Mouse (Mus musculus): ENCODE measurements around the gene Ebf4. TPM values are rescaled to one million over a fixed set of nuclear protein-coding genes. Genes with fewer than 3 reads are reported as not detected.

Gene Ebf4
- polyA plus RNA-seq, 1 experiment from 2014 or later = 1.8 TPM

- peak within 1 kb of the TSS; percentile 96 for H3K9ac ChIP-seq (ENCODE audit: low read length)
- H3K27ac ChIP-seq (ENCODE audit: low read depth, low read length) = peak within 1 kb of the TSS; percentile 86
- H3K36me3 ChIP-seq (ENCODE audit: control insufficient read depth, insufficient read depth, low read length) = peaks cover 33% of the 10 kb centered on the region
- H3K4me1 ChIP-seq (ENCODE audit: control insufficient read depth, insufficient read depth, low read length) = peaks cover 20% of the 10 kb centered on the region
- H3K4me3 ChIP-seq (ENCODE audit: low read depth, low read length) = peak within 1 kb of the TSS; percentile 91
- WGBS = under 1% methylated on average over 68 of the region's 68 CpGs
- DNase-seq (ENCODE audit: low spot score, missing footprints) (peak; percentile 100), ATAC-seq (ENCODE audit: low FRiP score) (peak; percentile 97)
- H3K9me3 ChIP-seq (ENCODE audit: control insufficient read depth, low read length) = no peaks in the 10 kb centered on the region
- peak within 1 kb of the TSS; percentile 90 for H3K4me2 ChIP-seq
- no peaks in the 10 kb centered on the region for H3K27me3 ChIP-seq (ENCODE audit: control insufficient read depth, insufficient read depth, low read length)
These were observed 20.7 kb upstream of the Ebf4 start, which contains the start of gene Nop56 for GRCm38 (mm10) chr2:130274149-130274861. TSS of gene Nop56 (plus strand) at chr2:130274430.

DNA sequence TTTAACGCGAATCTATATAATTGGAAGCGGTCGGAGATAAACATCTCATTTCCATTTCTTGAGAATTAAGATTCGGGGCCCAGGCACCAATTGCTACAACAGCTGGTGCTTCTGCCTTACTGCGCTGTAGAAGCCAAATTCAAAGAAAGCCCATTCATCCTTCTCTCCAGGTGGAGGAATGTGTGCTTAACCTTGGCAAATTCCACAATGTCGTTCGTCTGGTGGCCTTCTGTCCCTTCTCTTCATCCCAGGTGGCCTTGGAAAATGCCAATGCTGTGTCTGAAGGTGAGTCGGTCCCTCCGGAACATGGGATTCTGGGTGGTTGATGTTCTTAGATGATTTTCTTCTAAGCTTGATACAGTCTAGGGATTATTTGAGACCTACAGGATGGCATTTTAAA lies 20.1 kb upstream of the Ebf4 start:
- WGBS = 4% methylated on average over 10 of the region's 10 CpGs

GRCm38 (mm10) chr2:130275649-130276048 lies 19.3 kb upstream of the Ebf4 start:
- Histone ChIP-seq H3K9ac (ENCODE audit: low read length) (peak overlapping the region; percentile 96; the same call in 1 of the 2 replicates), H3K27me3 (ENCODE audit: control insufficient read depth, insufficient read depth, low read length) (no peaks in the 10 kb centered on the region), H3K4me1 (ENCODE audit: control insufficient read depth, insufficient read depth, low read length) (peaks cover 20% of the 10 kb centered on the region), H3K4me3 (ENCODE audit: low read depth, low read length) (peak overlapping the region; percentile 91), H3K4me2 (peak overlapping the region; percentile 90), H3K36me3 (ENCODE audit: control insufficient read depth, insufficient read depth, low read length) (peaks cover 36% of the 10 kb centered on the region), H3K27ac (ENCODE audit: low read depth, low read length) (no peak overlapping the region), H3K9me3 (ENCODE audit: control insufficient read depth, low read length) (no peaks in the 10 kb centered on the region)
- no peak for ATAC-seq (ENCODE audit: low FRiP score)
- DNase-seq (ENCODE audit: low spot score, missing footprints) = peak; percentile 97
- 45% methylated on average over 6 of the region's 6 CpGs for WGBS

More for the DNA sequence above, 20.1 kb upstream of the Ebf4 start:
- Histone ChIP-seq H3K9me3 (ENCODE audit: control insufficient read depth, low read length) (no peaks in the 10 kb centered on the region), H3K9ac (ENCODE audit: low read length) (peak overlapping the region; percentile 96), H3K36me3 (ENCODE audit: control insufficient read depth, insufficient read depth, low read length) (peaks cover 36% of the 10 kb centered on the region), H3K4me2 (peak overlapping the region; percentile 90), H3K4me1 (ENCODE audit: control insufficient read depth, insufficient read depth, low read length) (peaks cover 20% of the 10 kb centered on the region), H3K27me3 (ENCODE audit: control insufficient read depth, insufficient read depth, low read length) (no peaks in the 10 kb centered on the region), H3K27ac (ENCODE audit: low read depth, low read length) (peak overlapping the region; percentile 86), H3K4me3 (ENCODE audit: low read depth, low read length) (peak overlapping the region; percentile 91)
- ATAC-seq (ENCODE audit: low FRiP score) = no peak
- DNase-seq (ENCODE audit: low spot score, missing footprints) = no peak

DNA sequence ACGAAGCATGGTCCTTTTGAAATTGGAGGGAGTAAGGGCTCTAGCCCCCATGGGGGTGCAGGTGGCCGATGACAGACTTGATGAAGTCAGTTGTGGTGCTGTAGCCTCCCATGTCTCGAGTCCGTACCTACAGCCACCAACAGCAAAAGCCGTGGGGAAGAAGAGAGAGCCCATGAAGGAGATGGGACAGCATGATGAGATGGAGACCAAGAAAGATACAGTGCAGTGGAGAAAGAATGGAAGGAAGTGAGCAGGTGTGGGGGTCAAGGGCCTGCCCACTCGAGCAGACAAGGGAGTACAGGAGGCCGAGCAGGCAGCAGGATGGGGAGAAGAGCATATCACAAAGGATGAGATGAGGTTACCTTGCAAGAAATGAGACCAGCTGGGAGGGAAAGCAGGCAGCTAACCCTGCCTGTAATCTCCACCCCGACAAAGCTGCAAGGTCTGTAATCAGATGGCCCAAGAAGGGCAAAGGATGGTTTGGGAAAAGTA lies 15.3 kb upstream of the Ebf4 start:
- H3K9ac ChIP-seq (ENCODE audit: low read length) = no peak overlapping the region
- H3K36me3 ChIP-seq (ENCODE audit: control insufficient read depth, insufficient read depth, low read length) = peaks cover 36% of the 10 kb centered on the region
- no peak overlapping the region for H3K4me2 ChIP-seq
- no peaks in the 10 kb centered on the region for H3K27me3 ChIP-seq (ENCODE audit: control insufficient read depth, insufficient read depth, low read length)
- ATAC-seq (ENCODE audit: low FRiP score) = no peak
- no peak overlapping the region for H3K4me3 ChIP-seq (ENCODE audit: low read depth, low read length)
- H3K9me3 ChIP-seq (ENCODE audit: control insufficient read depth, low read length) = no peaks in the 10 kb centered on the region
- peak; percentile 87 for DNase-seq (ENCODE audit: low spot score, missing footprints)
- H3K4me1 ChIP-seq (ENCODE audit: control insufficient read depth, insufficient read depth, low read length) = peaks cover 21% of the 10 kb centered on the region
- H3K27ac ChIP-seq (ENCODE audit: low read depth, low read length) = no peak overlapping the region
- 43% methylated on average over 8 of the region's 8 CpGs for WGBS

GRCm38 (mm10) chr2:130280224-130280623 lies 14.7 kb upstream of the Ebf4 start:
- DNase-seq (ENCODE audit: low spot score, missing footprints) (no peak), ATAC-seq (ENCODE audit: low FRiP score) (no peak)
- Histone ChIP-seq H3K4me3 (ENCODE audit: low read depth, low read length) (no peak overlapping the region), H3K4me2 (no peak overlapping the region), H3K4me1 (ENCODE audit: control insufficient read depth, insufficient read depth, low read length) (peaks cover 21% of the 10 kb centered on the region), H3K36me3 (ENCODE audit: control insufficient read depth, insufficient read depth, low read length) (peaks cover 36% of the 10 kb centered on the region), H3K27ac (ENCODE audit: low read depth, low read length) (no peak overlapping the region), H3K9me3 (ENCODE audit: control insufficient read depth, low read length) (no peaks in the 10 kb centered on the region), H3K27me3 (ENCODE audit: control insufficient read depth, insufficient read depth, low read length) (no peaks in the 10 kb centered on the region), H3K9ac (ENCODE audit: low read length) (no peak overlapping the region)
- 71% methylated on average over 7 of the region's 7 CpGs for WGBS

DNA sequence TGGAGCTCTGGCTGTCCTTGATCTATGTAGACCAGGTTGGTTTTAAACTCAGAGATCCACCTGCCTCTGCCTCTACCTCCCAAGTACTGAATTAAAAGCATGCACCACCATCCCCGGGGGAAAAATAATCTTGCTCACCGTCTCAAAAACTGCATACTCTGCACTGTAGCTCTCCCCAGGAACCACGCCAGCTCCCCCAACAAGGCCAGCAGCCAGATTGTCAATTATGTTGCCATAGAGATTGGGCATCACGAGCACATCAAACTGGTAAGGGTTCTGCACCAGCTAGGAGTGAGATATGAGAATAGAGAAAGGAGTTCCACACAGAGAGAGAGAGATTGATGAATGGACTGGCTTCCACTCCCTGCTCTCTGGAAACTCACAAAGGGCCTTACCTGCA lies 14.2 kb upstream of the Ebf4 start:
- Histone ChIP-seq H3K27ac (ENCODE audit: low read depth, low read length) (no peak overlapping the region), H3K4me3 (ENCODE audit: low read depth, low read length) (no peak overlapping the region), H3K36me3 (ENCODE audit: control insufficient read depth, insufficient read depth, low read length) (peaks cover 30% of the 10 kb centered on the region), H3K4me1 (ENCODE audit: control insufficient read depth, insufficient read depth, low read length) (peaks cover 15% of the 10 kb centered on the region), H3K9ac (ENCODE audit: low read length) (no peak overlapping the region), H3K9me3 (ENCODE audit: control insufficient read depth, low read length) (no peaks in the 10 kb centered on the region), H3K27me3 (ENCODE audit: control insufficient read depth, insufficient read depth, low read length) (no peaks in the 10 kb centered on the region), H3K4me2 (no peak overlapping the region)
- 83% methylated on average over 4 of the region's 4 CpGs for WGBS
- DNase-seq (ENCODE audit: low spot score, missing footprints) = no peak
- ATAC-seq (ENCODE audit: low FRiP score) = no peak

GRCm38 (mm10) chr2:130283854-130284654 lies 10.9 kb upstream of the Ebf4 start, which contains the start of gene Idh3b:
TSS of gene Idh3b (minus strand) at chr2:130284547.
- H3K4me3 ChIP-seq (ENCODE audit: low read depth, low read length) = peak within 1 kb of the TSS; percentile 68
- no peak within 1 kb of the TSS for H3K27ac ChIP-seq (ENCODE audit: low read depth, low read length)
- peak within 1 kb of the TSS; percentile 80 for H3K9ac ChIP-seq (ENCODE audit: low read length)
- peaks cover 4% of the 10 kb centered on the region; the same call in 1 of the 2 replicates for H3K36me3 ChIP-seq (ENCODE audit: control insufficient read depth, insufficient read depth, low read length)
- DNase-seq (ENCODE audit: low spot score, missing footprints) = peak; percentile 98
- H3K27me3 ChIP-seq (ENCODE audit: control insufficient read depth, insufficient read depth, low read length) = no peaks in the 10 kb centered on the region
- WGBS = 1% methylated on average over 50 of the region's 51 CpGs
- peak within 1 kb of the TSS; percentile 94 for H3K4me2 ChIP-seq
- H3K9me3 ChIP-seq (ENCODE audit: control insufficient read depth, low read length) = no peaks in the 10 kb centered on the region
- H3K4me1 ChIP-seq (ENCODE audit: control insufficient read depth, insufficient read depth, low read length) = peaks cover 10% of the 10 kb centered on the region
- ATAC-seq (ENCODE audit: low FRiP score) = peak; percentile 92

- Histone ChIP-seq H3K27me3 (ENCODE audit: control insufficient read depth, insufficient read depth, low read length) (no peaks in the 10 kb centered on the region; the same call in 1 of the 2 replicates), H3K27ac (ENCODE audit: low read depth, low read length) (no peak overlapping the region), H3K9me3 (ENCODE audit: control insufficient read depth, low read length) (no peaks in the 10 kb centered on the region), H3K36me3 (ENCODE audit: control insufficient read depth, insufficient read depth, low read length) (no peaks in the 10 kb centered on the region), H3K9ac (ENCODE audit: low read length) (no peak overlapping the region), H3K4me2 (no peak overlapping the region), H3K4me3 (ENCODE audit: low read depth, low read length) (no peak overlapping the region), H3K4me1 (ENCODE audit: control insufficient read depth, insufficient read depth, low read length) (peaks cover 12% of the 10 kb centered on the region)
- WGBS = 68% methylated on average over 4 of the region's 4 CpGs
- DNase-seq (ENCODE audit: low spot score, missing footprints) (no peak), ATAC-seq (ENCODE audit: low FRiP score) (no peak)
These were observed 5.9 kb upstream of the Ebf4 start for GRCm38 (mm10) chr2:130289086-130289485.

DNA sequence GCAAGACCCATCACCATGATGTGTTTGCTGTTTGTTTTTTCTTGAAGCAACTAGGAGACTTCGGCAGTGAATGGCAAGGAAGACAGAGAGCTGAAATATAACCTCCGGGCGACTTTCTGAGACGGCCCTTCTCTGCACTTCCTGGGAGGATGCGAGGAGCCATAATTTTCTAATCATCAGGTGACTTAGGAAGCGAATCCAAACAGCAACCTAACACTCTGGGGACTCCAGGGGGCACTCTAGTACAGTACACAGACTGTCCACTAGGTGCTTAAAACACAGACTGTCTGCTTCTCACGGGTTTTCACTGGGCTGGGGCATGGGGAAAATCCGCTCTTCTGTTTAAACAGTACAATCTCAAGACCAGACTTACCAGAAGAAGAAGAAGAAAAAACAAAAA lies 3.5 kb upstream of the Ebf4 start:
- WGBS = 24% methylated on average over 8 of the region's 8 CpGs
- Histone ChIP-seq H3K4me2 (no peak overlapping the region), H3K9me3 (ENCODE audit: control insufficient read depth, low read length) (no peaks in the 10 kb centered on the region), H3K4me3 (ENCODE audit: low read depth, low read length) (no peak overlapping the region), H3K9ac (ENCODE audit: low read length) (no peak overlapping the region), H3K4me1 (ENCODE audit: control insufficient read depth, insufficient read depth, low read length) (peaks cover 16% of the 10 kb centered on the region), H3K36me3 (ENCODE audit: control insufficient read depth, insufficient read depth, low read length) (no peaks in the 10 kb centered on the region), H3K27ac (ENCODE audit: low read depth, low read length) (no peak overlapping the region), H3K27me3 (ENCODE audit: control insufficient read depth, insufficient read depth, low read length) (peaks cover under 1% of the 10 kb centered on the region; the same call in 1 of the 2 replicates)
- peak; percentile 93 for DNase-seq (ENCODE audit: low spot score, missing footprints)
- no peak for ATAC-seq (ENCODE audit: low FRiP score)

All from midbrain, embryonic 11.5 days (tissue).